Mouse (Mus musculus) forebrain, postnatal 0 days (tissue): ENCODE results near the gene Esf1. TPM values are rescaled to one million over a fixed set of nuclear protein-coding genes. Genes with fewer than 3 reads are reported as not detected.
"Not testable (repeated sequence)": the region's sequence is repeated elsewhere in the genome, so short reads cannot be mapped to it uniquely, and the experiment has no call there.

Source experiments
- ATAC-seq: fragments of 200-750 bp; cut with Nextera tagmentation; 2 replicates; pipeline ENCODE4 v1.8.0; 2017; ENCODE audit warnings: mild to moderate bottlenecking, moderate library complexity
- DNase-seq: peaks from one replicate; pipeline ENCODE4 v3.0.0-alpha.2; 2015
- H3K27ac ChIP-seq: fragments of 300-500 bp; sonication (generic); 2 replicates; pipeline ENCODE4 v1.5.1; 2014; ENCODE audit warnings: low read depth, mild to moderate bottlenecking, antibody characterized with exemption, low read length, moderate library complexity, mixed read lengths
- H3K27me3 ChIP-seq: fragments of 300-500 bp; sonication (generic); 2 replicates; pipeline ENCODE4 v1.6.1; 2014; ENCODE audit warnings: mild to moderate bottlenecking, low read length, mixed read lengths; ENCODE audit not compliant: insufficient read depth
- H3K36me3 ChIP-seq: fragments of 300-500 bp; sonication (generic); 2 replicates; pipeline ENCODE4 v1.6.1; 2014; ENCODE audit warnings: mild to moderate bottlenecking, moderate library complexity; ENCODE audit not compliant: insufficient read depth
- H3K4me1 ChIP-seq: fragments of 300-500 bp; sonication (generic); 2 replicates; pipeline ENCODE4 v1.6.1; 2014; ENCODE audit warnings: antibody characterized with exemption; ENCODE audit not compliant: insufficient read depth
- H3K4me2 ChIP-seq: fragments of 300-500 bp; sonication (generic); 2 replicates; pipeline ENCODE4 v1.6.1; 2014; ENCODE audit warnings: low read depth, mild to moderate bottlenecking, moderate library complexity
- H3K4me3 ChIP-seq: fragments of 300-500 bp; sonication (generic); 2 replicates; pipeline ENCODE4 v1.5.1; 2014; ENCODE audit warnings: low read depth, low read length, mixed read lengths
- H3K9ac ChIP-seq: fragments of 300-500 bp; sonication (generic); 2 replicates; pipeline ENCODE4 v1.6.1; 2014; ENCODE audit warnings: mild to moderate bottlenecking
- H3K9me3 ChIP-seq: fragments of 300-500 bp; sonication (generic); 2 replicates; pipeline ENCODE4 v1.6.1; 2016; ENCODE audit warnings: low read length
- CTCF ChIP-seq: sonication (generic); IDR thresholded peaks from 2 replicates; pipeline ENCODE4 v1.5.1; 2016; ENCODE audit warnings: antibody characterized with exemption, control low read depth, low read depth
- WGBS: fragments of 180-500 bp; shearing (Covaris S2); extraction: QIAGEN DNeasy Blood & Tissue Kit; methylation state at CpG from one replicate; pipeline ENCODE4 v1.1.7; 2014; 5-methylcytosine and 5-hydroxymethylcytosine counted together
- polyA plus RNA-seq: library from polyadenylated mRNA; unstranded; fragments of >200 nt; fragmentation: Nextera tagmentation; extraction: Ambion mirVana; gene quantifications from 2 replicates; pipeline ENCODE4 v1.2.1, GENCODE M21; 2015
- total RNA-seq: library from RNA; depleted of rRNA; stranded (reverse); fragments of >200 nt; gene quantifications from 2 replicates; pipeline ENCODE4 v1.2.3, GENCODE M21; 2014

Esf1 gene
- total and polyA plus RNA-seq, 2 experiments from 2014 or later, result 14.9 to 20.0 TPM

DNA sequence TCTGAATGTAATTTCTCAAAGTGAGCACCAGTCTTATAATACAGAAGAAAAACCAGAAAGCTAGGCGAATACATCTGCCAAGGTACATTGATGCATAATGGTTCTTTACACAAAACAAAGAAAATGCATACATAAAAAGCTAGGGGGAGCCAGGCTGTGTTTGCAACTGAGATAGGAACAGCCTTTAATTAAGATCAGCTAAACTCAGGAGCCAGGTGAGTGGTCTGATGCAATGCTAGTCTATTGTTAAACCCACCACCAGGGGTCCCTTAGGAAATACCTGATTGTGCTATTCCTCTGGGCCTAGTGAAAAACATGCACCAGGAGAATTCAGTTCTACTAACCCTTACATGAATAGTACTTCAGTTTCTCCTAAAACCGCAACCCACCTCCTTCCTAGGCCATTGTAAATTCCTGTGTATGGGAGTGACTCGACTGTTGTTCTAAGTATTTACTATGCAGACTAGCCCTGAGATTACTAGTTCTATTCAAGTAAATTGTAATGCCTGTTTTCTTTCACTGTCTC lies 15.4 kb upstream of the Esf1 start:
- H3K27me3 ChIP-seq, H3K4me1 ChIP-seq, H3K27ac ChIP-seq, H3K4me2 ChIP-seq, H3K9me3 ChIP-seq, H3K4me3 ChIP-seq, ATAC-seq, H3K9ac ChIP-seq: not testable (repeated sequence)
- DNase-seq, result peak; percentile 4
- 80% methylated on average over 3 of the region's 3 CpGs for WGBS
- peak; percentile 45 for TF ChIP-seq CTCF
- peaks cover 24% of the 10 kb centered on the region for H3K36me3 ChIP-seq

DNA sequence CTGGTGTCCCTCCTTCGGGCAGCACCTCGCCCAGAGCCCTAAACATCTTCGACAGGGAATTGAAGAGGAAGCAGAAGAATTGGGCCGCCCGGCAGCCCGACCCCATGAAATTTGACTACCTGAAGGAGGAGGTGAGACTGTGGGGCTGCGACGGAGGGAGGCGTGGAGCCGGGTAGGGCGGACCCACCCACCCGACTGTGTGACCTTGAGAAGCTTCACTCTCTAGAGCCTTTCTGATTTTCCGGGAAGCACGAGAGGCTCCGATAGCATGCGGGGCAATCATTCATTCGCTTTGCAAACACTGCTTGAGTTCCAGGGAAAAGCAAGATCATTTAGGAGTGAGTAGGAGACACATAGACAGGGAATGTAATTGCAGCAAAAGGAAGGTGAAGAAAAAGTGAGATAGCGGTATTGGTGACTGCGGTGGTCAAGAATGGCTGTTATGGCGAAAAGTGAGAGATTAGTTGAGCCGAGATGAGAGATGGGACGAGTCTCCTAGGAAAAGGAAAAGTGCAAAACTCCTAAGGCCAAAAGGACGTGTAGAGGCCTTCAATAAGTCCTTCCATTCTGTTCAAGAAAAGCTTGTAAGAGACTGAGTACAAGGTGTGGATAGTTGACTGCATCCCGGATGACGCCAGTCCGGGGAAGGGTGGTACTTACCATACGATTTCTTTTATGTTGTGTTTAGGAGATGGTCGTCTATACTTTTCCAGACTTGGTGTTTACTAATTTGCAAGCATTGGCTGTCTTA lies 614 bp upstream of the Esf1 start:
- TF ChIP-seq CTCF, result 0 out of 2 replicates have a peak, but pooled peaks have one; percentile 7
- peak; percentile 65 for ATAC-seq
- DNase-seq, result no peak

DNA sequence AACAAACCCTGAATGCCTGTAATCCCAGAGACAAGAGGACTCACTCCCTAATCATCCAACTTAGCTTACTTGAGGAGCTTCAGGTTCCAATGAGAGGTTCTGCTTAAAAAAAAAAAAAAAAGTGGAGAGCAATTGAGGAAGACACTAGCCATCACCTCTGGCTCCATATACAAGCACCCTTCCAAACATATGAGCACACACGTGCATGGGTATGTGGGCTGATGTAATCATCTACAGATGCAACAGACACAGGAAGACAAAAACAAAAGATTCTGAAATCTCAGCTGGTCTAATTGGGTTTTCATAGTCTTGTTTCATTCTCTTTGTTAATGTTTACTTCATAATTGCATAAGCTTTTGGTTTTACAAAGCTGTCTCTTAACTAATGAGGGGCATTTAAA lies 1.3 kb downstream of the Esf1 start:
- Histone ChIP-seq H3K9ac (no peak overlapping the region), H3K27ac (no peak overlapping the region), H3K27me3 (no peaks in the 10 kb centered on the region), H3K4me1 (peaks cover 12% of the 10 kb centered on the region; the same call in 1 of the 2 replicates), H3K36me3 (peaks cover 14% of the 10 kb centered on the region), H3K4me3 (no peak overlapping the region), H3K4me2 (no peak overlapping the region), H3K9me3 (no peaks in the 10 kb centered on the region)
- ATAC-seq, result no peak
- no peak for TF ChIP-seq CTCF
- no peak for DNase-seq
- WGBS, result 79% methylated on average over 1 of the region's 1 CpGs

More for the DNA sequence above, 614 bp upstream of the Esf1 start:
- Histone ChIP-seq H3K4me1 (peaks cover 12% of the 10 kb centered on the region; the same call in 1 of the 2 replicates), H3K27me3 (no peaks in the 10 kb centered on the region), H3K27ac (peak overlapping the region; percentile 67), H3K36me3 (peaks cover 10% of the 10 kb centered on the region), H3K9me3 (no peaks in the 10 kb centered on the region), H3K9ac (peak overlapping the region; percentile 89), H3K4me3 (peak overlapping the region; percentile 94), H3K4me2 (peak overlapping the region; percentile 87)
- 6% methylated on average over 28 of the region's 28 CpGs for WGBS

DNA sequence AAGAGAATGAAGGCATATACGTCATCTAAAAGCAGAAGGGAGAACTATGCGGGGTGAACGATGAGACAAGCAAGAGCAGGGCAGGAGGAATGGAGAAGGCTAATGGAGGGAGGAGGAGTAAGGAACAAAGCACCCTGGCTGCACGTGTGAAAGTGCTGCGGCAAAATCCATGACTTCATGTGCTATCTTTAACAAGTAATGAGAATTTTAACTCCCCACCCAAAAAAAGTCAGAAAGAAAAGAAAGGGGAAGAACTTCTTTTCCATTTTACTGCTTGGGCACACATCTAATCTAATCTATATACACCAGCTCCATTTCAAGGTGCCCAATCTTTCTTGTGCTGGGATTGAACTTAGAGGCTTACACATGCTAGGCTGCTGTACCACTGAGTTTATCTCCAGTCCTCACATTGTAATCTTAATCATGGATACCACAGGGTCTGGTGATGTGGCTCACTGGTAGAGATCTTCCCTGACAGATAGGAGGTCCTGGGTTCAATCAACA lies 7.0 kb downstream of the Esf1 start:
- 93% methylated on average over 5 of the region's 5 CpGs for WGBS
- no peak overlapping the region for H3K27ac ChIP-seq
- no peak overlapping the region for H3K4me3 ChIP-seq
- DNase-seq (no peak), ATAC-seq (no peak)
- no peak for TF ChIP-seq CTCF
- H3K9me3 ChIP-seq, result no peaks in the 10 kb centered on the region
- H3K27me3 ChIP-seq, result no peaks in the 10 kb centered on the region
- H3K36me3 ChIP-seq, result peaks cover 25% of the 10 kb centered on the region
- no peak overlapping the region for H3K9ac ChIP-seq
- no peaks in the 10 kb centered on the region for H3K4me1 ChIP-seq
- H3K4me2 ChIP-seq, result no peak overlapping the region

DNA sequence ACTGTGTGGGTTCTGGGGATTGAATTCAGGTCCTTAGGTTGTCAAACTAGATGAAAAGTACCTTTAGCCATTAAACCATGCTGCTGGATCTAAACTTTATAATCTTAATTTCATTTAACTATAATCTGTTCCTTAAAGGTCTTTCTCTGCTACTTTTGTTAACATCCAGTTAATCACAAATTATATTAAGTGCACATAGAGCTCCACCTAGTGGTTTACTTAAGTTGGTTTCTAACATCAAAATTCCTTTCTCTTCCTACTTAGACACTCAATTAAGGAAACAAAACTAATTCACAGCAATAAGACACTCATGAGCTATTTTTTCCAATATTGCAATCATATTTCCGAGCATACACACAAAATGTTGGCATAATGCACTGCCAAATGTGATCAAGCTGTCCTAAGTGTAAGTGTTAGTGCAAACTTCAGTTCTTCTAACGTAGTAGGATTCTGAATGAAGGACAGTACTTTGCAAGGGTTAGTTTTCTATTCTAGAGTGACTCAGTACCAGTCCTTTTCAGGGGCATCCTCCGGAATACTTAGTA lies 11.1 kb downstream of the Esf1 start:
- H3K4me1 ChIP-seq, result no peaks in the 10 kb centered on the region
- H3K9me3 ChIP-seq, result no peaks in the 10 kb centered on the region
- no peak overlapping the region for H3K9ac ChIP-seq
- TF ChIP-seq CTCF, result peak; percentile 64
- DNase-seq, result peak; percentile 38
- H3K4me2 ChIP-seq, result no peak overlapping the region
- WGBS, result 83% methylated on average over 3 of the region's 3 CpGs
- H3K27me3 ChIP-seq, result no peaks in the 10 kb centered on the region
- no peak overlapping the region for H3K27ac ChIP-seq
- no peak; the same call in 1 of the 2 replicates for ATAC-seq
- H3K4me3 ChIP-seq, result no peak overlapping the region
- peaks cover 33% of the 10 kb centered on the region for H3K36me3 ChIP-seq

DNA sequence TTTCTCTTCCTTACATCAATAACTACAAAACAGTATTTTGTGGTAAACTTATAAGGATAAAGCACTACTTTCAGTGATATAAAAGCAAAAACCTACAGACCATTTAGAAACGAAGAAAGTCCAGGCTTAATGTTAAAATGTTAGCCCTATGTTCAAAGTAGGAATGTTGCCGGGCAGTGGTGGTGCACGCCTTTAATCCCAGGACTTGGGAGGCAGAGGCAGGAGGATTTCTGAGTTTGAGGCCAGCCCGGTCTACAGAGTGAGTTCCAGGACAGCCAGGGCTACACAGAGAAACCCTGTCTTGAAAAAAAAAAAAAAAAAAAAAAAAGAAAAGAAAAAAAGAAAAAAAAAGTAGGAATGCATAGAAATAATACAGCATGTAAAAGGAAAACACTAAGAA lies 18.6 kb downstream of the Esf1 start, which contains the start of gene Gm17374:
TSS of gene Gm17374 (plus strand) at position 301 of the 400 bp plus-strand sequence.
- WGBS, result 91% methylated on average over 4 of the region's 4 CpGs
- H3K9ac ChIP-seq, H3K9me3 ChIP-seq, ATAC-seq, H3K27me3 ChIP-seq, H3K4me2 ChIP-seq, H3K4me1 ChIP-seq, DNase-seq, H3K27ac ChIP-seq, H3K4me3 ChIP-seq: not testable (repeated sequence)
- peaks cover 21% of the 10 kb centered on the region for H3K36me3 ChIP-seq

DNA sequence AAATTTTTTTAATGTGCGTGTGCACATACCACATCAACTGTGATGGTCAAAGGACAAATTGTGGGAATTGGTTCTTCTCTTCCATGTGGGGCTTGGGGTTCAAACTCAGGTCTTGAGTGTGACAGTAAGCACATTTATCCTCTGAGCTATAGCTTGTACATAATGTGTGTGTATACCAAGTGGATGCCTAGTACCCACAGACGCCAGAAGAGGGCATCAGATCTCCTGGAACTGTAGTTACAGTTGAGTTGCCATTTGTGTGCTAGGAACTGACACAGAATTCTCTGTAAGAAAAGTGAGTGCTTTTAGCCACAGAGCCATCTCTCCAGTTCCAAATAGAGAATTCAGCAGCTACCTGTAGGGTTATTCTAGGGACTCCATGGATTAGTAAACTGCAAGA lies 44.8 kb downstream of the Esf1 start:
- H3K4me1 ChIP-seq, result no peaks in the 10 kb centered on the region
- H3K9ac ChIP-seq, result no peak overlapping the region
- peaks cover 38% of the 10 kb centered on the region for H3K36me3 ChIP-seq
- no peak for TF ChIP-seq CTCF
- no peak overlapping the region for H3K27ac ChIP-seq
- ATAC-seq, result no peak
- no peaks in the 10 kb centered on the region for H3K27me3 ChIP-seq
- H3K4me2 ChIP-seq, result no peak overlapping the region
- DNase-seq, result no peak
- no peak overlapping the region for H3K4me3 ChIP-seq
- WGBS, result 90% methylated on average over 2 of the region's 2 CpGs
- H3K9me3 ChIP-seq, result no peaks in the 10 kb centered on the region
